Mouse (Mus musculus): ENCODE results near the gene Stk33. TPM values are rescaled to one million over a fixed set of nuclear protein-coding genes. Genes with fewer than 3 reads are reported as not detected.
"Not testable (repeated sequence)": the region's sequence is repeated elsewhere in the genome, so short reads cannot be mapped to it uniquely, and the experiment has no call there.

Gene Stk33
- polyA plus RNA-seq, 1 experiment from 2014 or later, result 0.49 TPM

DNA sequence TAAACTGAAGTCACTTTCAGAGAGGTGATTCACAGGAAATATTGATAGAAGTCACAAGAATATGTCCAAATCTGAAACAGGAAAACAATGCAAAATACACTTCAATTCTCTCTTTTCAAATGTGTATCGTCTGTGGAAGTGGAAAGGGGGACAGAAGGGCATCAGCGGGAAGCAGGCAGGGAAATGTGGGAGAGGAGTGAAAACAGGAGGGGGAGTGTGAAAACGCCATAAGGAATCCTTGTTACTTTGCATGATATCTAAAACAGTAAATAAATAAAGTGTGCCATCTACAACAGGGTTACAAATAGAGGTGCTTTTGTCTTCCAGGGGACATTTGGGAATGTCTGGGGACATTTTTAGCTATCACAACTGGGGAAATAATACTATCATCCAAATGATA is 39.6 kb downstream of the Stk33 start:
- Histone ChIP-seq H3K9me3 (ENCODE audit: control insufficient read depth, low read length) (no peaks in the 10 kb centered on the region), H3K4me3 (ENCODE audit: low read length) (no peak overlapping the region), H3K4me2 (replicated peaks; ENCODE audit: low read depth, low read length) (no peak overlapping the region), H3K9ac (ENCODE audit: low read depth, low read length) (no peak overlapping the region), H3K27ac (ENCODE audit: low read depth, low read length) (no peak overlapping the region), H3K36me3 (ENCODE audit: control insufficient read depth, insufficient read depth, low read length) (no peaks in the 10 kb centered on the region), H3K4me1 (ENCODE audit: control insufficient read depth, insufficient read depth, low read length) (no peaks in the 10 kb centered on the region), H3K27me3 (ENCODE audit: control insufficient read depth, insufficient read depth, low read length) (no peaks in the 10 kb centered on the region)
- 64% methylated on average over 3 of the region's 3 CpGs for WGBS
- ATAC-seq (ENCODE audit: low FRiP score, low TSS enrichment), result no peak

DNA sequence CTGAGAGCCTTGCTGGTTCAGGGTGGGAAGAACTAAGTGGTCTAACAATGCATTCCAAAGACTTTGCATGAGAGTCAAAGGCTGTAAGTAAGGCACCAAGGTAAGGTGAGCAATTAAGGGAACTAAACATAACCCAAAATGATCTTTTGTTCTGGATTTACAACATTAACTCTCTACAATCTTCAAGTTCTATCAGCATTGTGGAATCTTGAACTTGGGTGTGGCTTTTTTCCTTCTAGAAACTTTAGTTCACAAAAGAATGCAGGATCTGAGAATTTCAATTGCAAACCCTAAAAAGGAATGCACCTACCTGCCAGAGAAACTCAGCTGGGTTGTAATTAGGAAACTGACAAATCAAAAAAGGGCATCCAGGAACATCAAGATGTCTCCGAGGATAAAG is 57.8 kb downstream of the Stk33 start:
- Histone ChIP-seq H3K9ac (ENCODE audit: low read depth, low read length) (no peak overlapping the region), H3K4me1 (ENCODE audit: control insufficient read depth, insufficient read depth, low read length) (no peaks in the 10 kb centered on the region), H3K4me2 (replicated peaks; ENCODE audit: low read depth, low read length) (no peak overlapping the region), H3K4me3 (ENCODE audit: low read length) (no peak overlapping the region), H3K36me3 (ENCODE audit: control insufficient read depth, insufficient read depth, low read length) (no peaks in the 10 kb centered on the region), H3K9me3 (ENCODE audit: control insufficient read depth, low read length) (no peaks in the 10 kb centered on the region), H3K27ac (ENCODE audit: low read depth, low read length) (no peak overlapping the region), H3K27me3 (ENCODE audit: control insufficient read depth, insufficient read depth, low read length) (no peaks in the 10 kb centered on the region)
- no peak for ATAC-seq (ENCODE audit: low FRiP score, low TSS enrichment)
- 68% methylated on average over 1 of the region's 1 CpGs for WGBS

DNA sequence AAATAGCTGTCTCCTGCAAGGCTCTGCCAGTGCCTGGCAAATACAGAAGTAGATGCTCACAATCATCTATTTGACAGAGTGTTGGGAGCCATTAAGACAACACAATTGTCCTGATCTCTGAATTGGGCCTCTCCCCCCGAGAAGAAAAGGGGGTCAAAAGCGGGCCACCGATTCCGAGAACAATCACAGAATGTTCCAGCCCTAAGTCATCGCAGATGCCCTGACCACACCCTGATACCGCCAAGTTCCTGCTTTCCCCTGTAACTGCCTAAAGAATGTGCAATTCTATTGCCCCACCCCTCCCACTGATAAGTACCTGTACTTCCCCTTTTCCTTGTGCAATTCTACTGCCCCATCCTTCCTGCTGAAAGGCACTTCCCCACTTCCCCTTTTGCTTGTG is 65.3 kb downstream of the Stk33 start:
- H3K9me3 ChIP-seq (ENCODE audit: control insufficient read depth, low read length); H3K9ac ChIP-seq (ENCODE audit: low read depth, low read length); H3K36me3 ChIP-seq (ENCODE audit: control insufficient read depth, insufficient read depth, low read length); H3K4me2 ChIP-seq (replicated peaks; ENCODE audit: low read depth, low read length); ATAC-seq (ENCODE audit: low FRiP score, low TSS enrichment); H3K4me1 ChIP-seq (ENCODE audit: control insufficient read depth, insufficient read depth, low read length); H3K27me3 ChIP-seq (ENCODE audit: control insufficient read depth, insufficient read depth, low read length); H3K27ac ChIP-seq (ENCODE audit: low read depth, low read length); H3K4me3 ChIP-seq (ENCODE audit: low read length): not testable (repeated sequence)
- 96% methylated on average over 6 of the region's 6 CpGs for WGBS

GRCm38 (mm10) chr7:109358435-109359187 is 80.3 kb downstream of the Stk33 start:
- no peaks in the 10 kb centered on the region for H3K27me3 ChIP-seq (ENCODE audit: control insufficient read depth, insufficient read depth, low read length)
- no peaks in the 10 kb centered on the region for H3K9me3 ChIP-seq (ENCODE audit: control insufficient read depth, low read length)
- H3K4me1 ChIP-seq (ENCODE audit: control insufficient read depth, insufficient read depth, low read length), result no peaks in the 10 kb centered on the region
- H3K9ac ChIP-seq (ENCODE audit: low read depth, low read length), result no peak overlapping the region
- H3K27ac ChIP-seq (ENCODE audit: low read depth, low read length), result no peak overlapping the region
- no peak for ATAC-seq (ENCODE audit: low FRiP score, low TSS enrichment)
- 77% methylated on average over 5 of the region's 5 CpGs for WGBS
- H3K4me3 ChIP-seq (ENCODE audit: low read length), result no peak overlapping the region
- no peaks in the 10 kb centered on the region for H3K36me3 ChIP-seq (ENCODE audit: control insufficient read depth, insufficient read depth, low read length)
- no peak overlapping the region for H3K4me2 ChIP-seq (replicated peaks; ENCODE audit: low read depth, low read length)

DNA sequence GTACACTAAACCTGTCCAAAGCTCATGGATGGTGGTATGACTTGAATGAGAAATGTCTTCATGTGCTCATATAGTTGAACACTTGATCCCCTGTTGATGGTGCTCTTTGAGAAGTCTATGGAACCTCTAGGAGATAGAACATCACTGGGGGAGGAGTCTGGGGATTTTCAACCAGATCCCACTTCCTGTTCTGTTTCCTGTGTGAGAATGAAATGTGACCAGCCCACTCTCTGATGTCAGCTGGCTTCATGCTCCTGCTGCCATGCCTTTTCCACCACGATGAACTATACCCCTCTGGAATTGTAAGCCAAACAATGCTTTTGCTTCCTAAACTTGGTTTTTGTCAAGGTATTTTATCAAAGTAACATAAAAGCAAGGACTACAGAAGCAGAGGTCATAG is 81.0 kb downstream of the Stk33 start:
- Histone ChIP-seq H3K27me3 (ENCODE audit: control insufficient read depth, insufficient read depth, low read length) (no peaks in the 10 kb centered on the region), H3K27ac (ENCODE audit: low read depth, low read length) (no peak overlapping the region), H3K9ac (ENCODE audit: low read depth, low read length) (no peak overlapping the region), H3K4me3 (ENCODE audit: low read length) (no peak overlapping the region), H3K9me3 (ENCODE audit: control insufficient read depth, low read length) (no peaks in the 10 kb centered on the region), H3K4me1 (ENCODE audit: control insufficient read depth, insufficient read depth, low read length) (no peaks in the 10 kb centered on the region), H3K36me3 (ENCODE audit: control insufficient read depth, insufficient read depth, low read length) (no peaks in the 10 kb centered on the region), H3K4me2 (replicated peaks; ENCODE audit: low read depth, low read length) (no peak overlapping the region)
- ATAC-seq (ENCODE audit: low FRiP score, low TSS enrichment), result no peak
- 69% methylated on average over 1 of the region's 1 CpGs for WGBS

DNA sequence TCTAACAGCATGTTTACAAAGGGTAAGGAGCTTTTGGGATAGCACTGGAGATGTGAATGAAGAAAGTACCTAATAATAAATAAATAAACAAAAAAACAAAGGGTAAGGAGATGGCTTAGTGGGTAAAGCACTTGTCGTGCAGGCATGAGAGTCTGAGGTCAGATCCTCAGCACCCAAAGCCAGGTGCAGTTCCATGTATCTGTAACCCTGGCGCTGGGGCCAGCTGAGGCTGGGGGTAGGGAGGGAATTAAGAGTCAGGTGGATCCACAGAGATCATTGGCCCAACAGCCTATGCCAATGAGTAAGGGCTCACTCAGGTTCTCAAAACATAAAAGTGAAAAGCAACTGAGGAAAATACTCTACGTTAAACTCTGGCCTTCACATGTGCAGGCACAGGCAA is 91.6 kb downstream of the Stk33 start:
- H3K27me3 ChIP-seq (ENCODE audit: control insufficient read depth, insufficient read depth, low read length), result no peaks in the 10 kb centered on the region
- 84% methylated on average over 3 of the region's 3 CpGs for WGBS
- H3K4me1 ChIP-seq (ENCODE audit: control insufficient read depth, insufficient read depth, low read length), result no peaks in the 10 kb centered on the region
- no peak overlapping the region for H3K4me2 ChIP-seq (replicated peaks; ENCODE audit: low read depth, low read length)
- no peak overlapping the region for H3K4me3 ChIP-seq (ENCODE audit: low read length)
- no peak overlapping the region for H3K9ac ChIP-seq (ENCODE audit: low read depth, low read length)
- ATAC-seq (ENCODE audit: low FRiP score, low TSS enrichment), result no peak
- H3K36me3 ChIP-seq (ENCODE audit: control insufficient read depth, insufficient read depth, low read length), result no peaks in the 10 kb centered on the region
- H3K9me3 ChIP-seq (ENCODE audit: control insufficient read depth, low read length), result no peaks in the 10 kb centered on the region
- H3K27ac ChIP-seq (ENCODE audit: low read depth, low read length), result no peak overlapping the region

DNA sequence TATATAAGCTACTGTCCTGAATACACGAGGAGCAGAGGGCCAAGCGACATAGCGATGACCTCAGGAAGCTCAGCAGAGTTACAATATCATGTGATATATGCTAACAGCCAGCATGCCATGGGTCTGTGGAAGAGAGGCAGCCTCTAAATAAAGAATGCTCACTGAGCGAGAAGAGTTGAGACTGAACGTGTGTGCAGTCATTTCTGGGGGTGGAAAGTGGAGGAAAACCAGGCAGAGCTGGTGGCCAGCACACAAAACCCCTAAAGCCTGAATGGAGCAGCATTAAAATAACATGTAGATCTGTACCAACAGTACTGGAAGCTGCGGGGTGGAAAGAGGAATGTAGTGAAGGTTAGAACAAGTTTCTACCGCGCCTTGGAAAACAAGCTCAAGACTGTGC is 107.2 kb downstream of the Stk33 start:
- Histone ChIP-seq H3K9ac (ENCODE audit: low read depth, low read length) (no peak overlapping the region), H3K27ac (ENCODE audit: low read depth, low read length) (no peak overlapping the region), H3K27me3 (ENCODE audit: control insufficient read depth, insufficient read depth, low read length) (no peaks in the 10 kb centered on the region), H3K9me3 (ENCODE audit: control insufficient read depth, low read length) (no peaks in the 10 kb centered on the region), H3K4me1 (ENCODE audit: control insufficient read depth, insufficient read depth, low read length) (no peaks in the 10 kb centered on the region), H3K4me2 (replicated peaks; ENCODE audit: low read depth, low read length) (no peak overlapping the region), H3K36me3 (ENCODE audit: control insufficient read depth, insufficient read depth, low read length) (no peaks in the 10 kb centered on the region), H3K4me3 (ENCODE audit: low read length) (no peak overlapping the region)
- ATAC-seq (ENCODE audit: low FRiP score, low TSS enrichment), result no peak
- WGBS, result 81% methylated on average over 8 of the region's 8 CpGs

DNA sequence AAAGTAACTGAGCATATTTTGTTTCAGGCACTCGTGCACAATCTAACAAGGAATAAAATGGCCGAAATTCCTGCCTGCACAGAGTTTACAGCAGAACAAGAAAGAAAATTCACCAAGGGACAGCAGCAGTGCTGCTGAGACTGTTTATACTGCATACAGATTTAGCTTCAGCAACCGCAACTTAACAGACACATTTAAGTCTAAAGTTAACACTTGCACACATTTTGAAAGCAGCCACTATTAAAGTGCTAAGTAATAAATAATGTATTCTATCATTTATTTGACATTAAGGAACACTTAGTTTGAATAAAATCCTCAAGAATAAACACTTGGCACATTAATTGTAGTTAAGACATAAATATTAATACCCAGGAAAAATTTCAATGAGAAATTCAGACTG is 110.1 kb downstream of the Stk33 start:
- no peak overlapping the region for H3K9ac ChIP-seq (ENCODE audit: low read depth, low read length)
- H3K4me1 ChIP-seq (ENCODE audit: control insufficient read depth, insufficient read depth, low read length), result no peaks in the 10 kb centered on the region
- no peak for ATAC-seq (ENCODE audit: low FRiP score, low TSS enrichment)
- no peaks in the 10 kb centered on the region for H3K27me3 ChIP-seq (ENCODE audit: control insufficient read depth, insufficient read depth, low read length)
- no peak overlapping the region for H3K4me3 ChIP-seq (ENCODE audit: low read length)
- no peaks in the 10 kb centered on the region for H3K9me3 ChIP-seq (ENCODE audit: control insufficient read depth, low read length)
- WGBS, result 71% methylated on average over 3 of the region's 3 CpGs
- H3K27ac ChIP-seq (ENCODE audit: low read depth, low read length), result no peak overlapping the region
- no peak overlapping the region for H3K4me2 ChIP-seq (replicated peaks; ENCODE audit: low read depth, low read length)
- H3K36me3 ChIP-seq (ENCODE audit: control insufficient read depth, insufficient read depth, low read length), result no peaks in the 10 kb centered on the region

- no peak overlapping the region for H3K4me3 ChIP-seq (ENCODE audit: low read length)
- WGBS, result 63% methylated on average over 4 of the region's 4 CpGs
- no peaks in the 10 kb centered on the region for H3K9me3 ChIP-seq (ENCODE audit: control insufficient read depth, low read length)
- no peak overlapping the region for H3K4me2 ChIP-seq (replicated peaks; ENCODE audit: low read depth, low read length)
- no peaks in the 10 kb centered on the region for H3K27me3 ChIP-seq (ENCODE audit: control insufficient read depth, insufficient read depth, low read length)
- H3K36me3 ChIP-seq (ENCODE audit: control insufficient read depth, insufficient read depth, low read length), result no peaks in the 10 kb centered on the region
- no peak overlapping the region for H3K27ac ChIP-seq (ENCODE audit: low read depth, low read length)
- no peaks in the 10 kb centered on the region for H3K4me1 ChIP-seq (ENCODE audit: control insufficient read depth, insufficient read depth, low read length)
- H3K9ac ChIP-seq (ENCODE audit: low read depth, low read length), result no peak overlapping the region
- ATAC-seq (ENCODE audit: low FRiP score, low TSS enrichment), result no peak
Observed at GRCm38 (mm10) chr7:109326813-109327212, 112.1 kb downstream of the Stk33 start.

All from kidney, embryonic 14.5 days (tissue).